Mouse (Mus musculus): Measurements from ENCODE around the gene Etfrf1.

GRCm38 (mm10) chr6:145250185-145250791 lies 39.4 kb downstream of the Etfrf1 start, which contains the start of gene Kras:
- TF ChIP-seq GATA1 (IDR thresholded peaks at IDR 0.05; ENCODE audit: low read length) (no peak), TAL1 (IDR thresholded peaks at IDR 0.05; ENCODE audit: low read length) (no peak)

All from erythroblast, embryonic 14.5 days (primary cell).